Mouse (Mus musculus) left cerebral cortex, postnatal 4 days (tissue): ENCODE measurements around the gene Rorc. TPM values are rescaled to one million over a fixed set of nuclear protein-coding genes. Genes with fewer than 3 reads are reported as not detected.

Experiments used
- DNase-seq: peaks from one replicate; pipeline ENCODE4 v3.0.0-alpha.2; 2022
- intact Hi-C: fragments of 180-260 bp; cut with DNase I; formaldehyde crosslinking; loops from one replicate; pipeline ENCODE4 v1.15.1; 2025
- total RNA-seq, 2 experiments: library from RNA; stranded (reverse); gene quantifications; 2 replicates each; pipeline ENCODE4 v1.2.3; 2021

The Rorc gene
- total RNA-seq, 2 experiments from 2014 or later = 0.16 TPM; not detected in 1

- DNase-seq = no peak
- intact Hi-C loops = no loop called here
These were observed 33.0 kb downstream of the Rorc start for GRCm38 (mm10) chr3:94405561-94405960.

GRCm38 (mm10) chr3:94412530-94412929 lies 39.9 kb downstream of the Rorc start:
- intact Hi-C loops = no loop called here
- DNase-seq = no peak

- intact Hi-C loops = no loop called here
These were observed 40.6 kb downstream of the Rorc start, which contains the start of gene Tdrkh for GRCm38 (mm10) chr3:94413031-94413679. Gene Tdrkh, plus strand, starts transcription at chr3:94413273.

DNA sequence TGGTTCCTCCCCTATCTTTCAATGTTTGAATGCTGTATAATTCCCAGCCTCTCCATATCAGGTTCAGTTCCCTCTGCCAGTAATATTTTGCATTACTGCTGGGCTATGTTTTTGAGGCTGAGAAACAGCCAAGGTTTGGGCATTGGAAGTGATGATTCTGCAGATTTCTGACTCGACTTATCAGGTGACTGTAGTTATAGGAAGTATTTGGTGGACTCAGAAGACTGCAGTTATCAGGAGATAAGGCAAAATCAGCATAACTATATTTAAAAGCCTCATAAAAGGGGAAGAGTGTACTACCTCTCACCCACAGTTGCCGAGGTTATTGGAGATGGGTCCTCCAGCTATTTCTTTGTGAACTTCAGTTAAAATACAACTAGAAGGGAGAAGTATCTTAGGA lies 58.4 kb downstream of the Rorc start:
- intact Hi-C loops = no loop called here
- no peak for DNase-seq

More at GRCm38 (mm10) chr3:94413031-94413679, 40.6 kb downstream of the Rorc start, which contains the start of gene Tdrkh:
- DNase-seq = peak; percentile 97

DNA sequence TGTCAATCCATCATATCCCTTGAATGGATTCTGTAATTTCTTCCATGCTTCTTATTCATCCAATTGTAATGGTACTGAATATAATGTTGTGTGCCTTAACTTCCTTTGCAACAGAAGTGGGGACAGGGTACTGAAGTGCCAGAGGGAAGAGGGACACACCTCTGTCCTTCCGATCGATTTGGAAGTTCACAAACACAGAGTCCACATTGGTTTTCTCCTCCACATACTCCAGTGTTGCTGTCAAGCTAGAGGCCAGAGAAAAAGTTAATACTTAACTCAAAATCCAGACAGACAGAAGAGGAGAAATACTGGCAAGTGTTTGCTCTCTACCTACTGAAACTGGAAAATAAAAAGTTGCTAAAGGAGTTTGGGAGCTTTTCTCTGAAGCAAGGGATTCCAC lies 61.7 kb downstream of the Rorc start:
- intact Hi-C loops = loop anchor here (1.0 kb wide), 1 partner anchor 38 kb away; no protein-coding TSS in a partner anchor
- DNase-seq = no peak

DNA sequence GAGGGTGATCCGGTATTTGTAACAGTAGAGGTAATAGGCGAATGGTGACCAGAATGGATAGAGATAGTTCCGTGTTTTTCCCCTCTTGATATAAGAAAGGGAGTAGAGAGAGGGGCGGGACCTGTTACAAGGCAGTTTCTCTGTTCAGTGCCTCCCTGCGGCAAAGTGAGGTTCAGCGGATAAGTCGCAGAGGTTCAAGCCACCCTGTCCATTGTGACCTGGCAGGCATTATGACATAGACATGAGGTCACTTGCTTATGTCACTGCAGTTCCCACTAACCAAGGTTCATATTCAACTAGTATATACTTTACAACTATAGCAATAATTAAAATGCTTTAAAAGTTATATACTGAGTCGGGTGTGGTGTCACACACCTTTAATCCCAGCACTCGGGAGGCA lies 63.8 kb downstream of the Rorc start:
- no peak for DNase-seq
- intact Hi-C loops = no loop called here

DNA sequence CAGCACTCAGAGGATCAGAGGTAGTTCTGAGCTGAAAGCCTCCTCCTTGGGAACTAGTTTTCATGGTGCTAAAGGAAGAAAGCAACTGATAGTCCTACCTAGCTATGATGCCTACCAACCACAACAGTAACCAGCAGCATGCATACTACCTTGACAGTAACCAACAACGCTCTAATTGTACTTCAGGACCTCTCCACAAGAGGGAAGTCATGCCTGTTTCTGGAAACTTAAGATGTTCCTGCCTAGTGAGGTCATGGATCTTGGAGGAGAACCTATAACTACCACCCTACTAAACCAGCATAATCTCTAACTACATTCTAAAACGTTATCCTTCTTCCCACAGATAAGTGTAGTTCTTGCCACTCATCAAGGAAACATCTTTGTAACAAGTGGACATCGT lies 68.6 kb downstream of the Rorc start:
- no peak for DNase-seq
- intact Hi-C loops = loop anchor here (10.0 kb wide), 1 partner anchor 76 kb away; the partner anchor contains the start of gene C2cd4d

DNA sequence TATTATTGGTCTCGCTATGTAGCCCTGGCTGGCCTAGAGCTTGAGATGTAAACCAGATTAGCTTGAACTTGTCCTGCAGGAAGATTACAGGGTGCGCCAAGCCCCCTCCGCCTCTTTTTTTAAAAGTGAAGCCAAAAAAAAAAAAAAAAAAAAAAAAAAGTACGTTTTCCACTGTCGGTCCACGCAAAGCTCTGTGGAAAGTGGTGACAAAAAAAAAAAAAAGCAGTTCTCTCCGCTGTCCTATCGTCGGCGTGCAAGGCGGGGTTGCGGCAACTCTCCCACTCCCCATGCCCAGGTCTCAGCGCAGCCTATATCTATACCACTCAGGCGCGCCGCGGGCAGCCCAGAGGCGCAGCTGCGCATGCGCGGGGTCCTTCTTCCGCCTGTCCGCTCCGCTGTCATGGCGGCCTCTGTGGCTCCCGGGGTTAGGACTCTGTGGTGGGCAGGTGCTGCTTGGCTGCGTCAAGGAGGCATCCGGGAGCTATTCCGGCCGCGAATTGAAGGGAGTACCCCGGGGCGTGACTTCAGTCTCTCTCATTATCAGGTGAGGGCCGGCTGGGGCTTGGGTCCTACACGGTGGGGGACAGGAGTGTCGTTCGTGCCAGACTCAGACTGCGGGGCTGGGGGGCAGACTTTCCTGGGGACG lies 70.5 kb downstream of the Rorc start, which contains the start of gene Mrpl9:
Mrpl9 (plus strand) TSS at position 368 of the 646 bp plus-strand sequence.
- intact Hi-C loops = loop anchor here (10.0 kb wide), 1 partner anchor 78 kb away; the partner anchor contains the start of gene C2cd4d
- DNase-seq = peak; percentile 98

DNA sequence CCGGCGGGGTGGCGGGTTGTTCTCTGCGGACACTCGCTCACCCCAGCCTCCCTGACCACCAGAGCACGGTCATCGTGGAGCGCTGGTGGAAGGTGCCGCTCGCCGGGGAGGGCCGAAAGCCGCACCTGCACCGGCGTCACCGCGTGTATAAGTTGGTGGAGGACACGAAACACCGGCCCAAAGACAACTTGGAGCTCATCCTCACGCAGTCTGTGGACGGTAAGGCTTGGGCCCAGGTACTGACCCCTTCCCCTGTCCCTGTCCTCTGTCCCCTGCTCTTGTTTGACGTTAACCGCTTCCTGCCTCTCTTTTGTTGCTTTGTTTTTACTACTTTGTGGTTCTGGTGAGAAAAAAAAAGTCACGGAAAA lies 71.0 kb downstream of the Rorc start, which contains the start of gene Oaz3:
Oaz3 (minus strand) TSS at position 319 of the 368 bp plus-strand sequence.
- intact Hi-C loops = loop anchor here (10.0 kb wide), 1 partner anchor 79 kb away; the partner anchor contains the start of gene C2cd4d
- no peak for DNase-seq

Other genes with a start within 250 kb of the Rorc start
- gene Gm10696, start 194.6 kb upstream of the Rorc start, total RNA-seq = not detected
- gene Gm5286, start 176.1 kb upstream of the Rorc start, total RNA-seq = not detected
- not detected for gene Gm4778, start 108.8 kb upstream of the Rorc start, total RNA-seq
- gene Them4, start 62.7 kb upstream of the Rorc start, total RNA-seq = 10 to 100 TPM; 27.6 to 31.5 TPM
- gene Them5, start 30.7 kb upstream of the Rorc start, total RNA-seq = not detected
- under 1 TPM; 0.38 to 0.81 TPM for gene C2cd4d, start 10.4 kb upstream of the Rorc start, total RNA-seq
- gene Lingo4, start 25.7 kb downstream of the Rorc start, total RNA-seq = 1 to 10 TPM; 1.5 to 1.7 TPM
- 10 to 100 TPM; 46.8 to 51.0 TPM for gene Tdrkh, start 40.5 kb downstream of the Rorc start, total RNA-seq
- gene Mrpl9, start 70.5 kb downstream of the Rorc start, total RNA-seq = 10 to 100 TPM; 39.2 to 39.9 TPM
- not detected for gene Oaz3, start 71.1 kb downstream of the Rorc start, total RNA-seq
- 100 to 1,000 TPM; 243 to 274 TPM for gene Celf3, start 105.5 kb downstream of the Rorc start, total RNA-seq
- gene Riiad1, start 107.5 kb downstream of the Rorc start, total RNA-seq = 1 to 10 TPM; 6.4 to 7.1 TPM
- gene Snx27, start 209.9 kb downstream of the Rorc start, total RNA-seq = 100 to 1,000 TPM; 107 to 113 TPM